Mouse (Mus musculus) neural tube, embryonic 12.5 days (tissue): ENCODE results near the gene Otop2. TPM values are rescaled to one million over a fixed set of nuclear protein-coding genes. Genes with fewer than 3 reads are reported as not detected.

Experiments used
- ATAC-seq: fragments of 200-750 bp; cut with Nextera tagmentation; 2 replicates; pipeline ENCODE4 v1.8.0; 2017; ENCODE audit warnings: low read depth, mild to moderate bottlenecking, moderate TSS enrichment, moderate library complexity; ENCODE audit not compliant: low FRiP score
- H3K27ac ChIP-seq: fragments of 300-500 bp; sonication (generic); 2 replicates; pipeline ENCODE4 v1.5.1; 2016
- H3K27me3 ChIP-seq: fragments of 300-500 bp; sonication (generic); replicated peaks from 2 replicates; pipeline ENCODE4 v1.6.1; 2016; ENCODE audit warnings: mild to moderate bottlenecking
- H3K36me3 ChIP-seq: fragments of 300-500 bp; sonication (generic); 2 replicates; pipeline ENCODE4 v1.6.1; 2016; ENCODE audit warnings: mild to moderate bottlenecking
- H3K4me1 ChIP-seq: fragments of 300-500 bp; sonication (generic); 2 replicates; pipeline ENCODE4 v1.6.1; 2016
- H3K4me2 ChIP-seq: fragments of 300-500 bp; sonication (generic); replicated peaks from 2 replicates; pipeline ENCODE4 v1.6.1; 2016; ENCODE audit warnings: mild to moderate bottlenecking
- H3K4me3 ChIP-seq: fragments of 300-500 bp; sonication (generic); 2 replicates; pipeline ENCODE4 v1.5.1; 2016
- H3K9ac ChIP-seq: fragments of 300-500 bp; sonication (generic); 2 replicates; pipeline ENCODE4 v1.6.1; 2016; ENCODE audit warnings: mild to moderate bottlenecking
- H3K9me3 ChIP-seq: fragments of 300-500 bp; sonication (generic); 2 replicates; pipeline ENCODE4 v1.6.1; 2016; ENCODE audit warnings: mild to moderate bottlenecking
- WGBS: fragments of 180-500 bp; shearing (Covaris S2); methylation state at CpG from one replicate; pipeline ENCODE4 v1.1.7; 2016; 5-methylcytosine and 5-hydroxymethylcytosine counted together
- polyA plus RNA-seq: library from polyadenylated mRNA; unstranded; fragments of >200 nt; fragmentation: Nextera tagmentation; extraction: Ambion mirVana; gene quantifications from 2 replicates; pipeline ENCODE4 v1.2.1, GENCODE M21; 2016

The Otop2 gene
- polyA plus RNA-seq, 1 experiment from 2014 or later = not detected

- no peak overlapping the region for H3K4me3 ChIP-seq
- H3K36me3 ChIP-seq = peaks cover 24% of the 10 kb centered on the region; the same call in 1 of the 2 replicates
- H3K4me1 ChIP-seq = peaks cover 24% of the 10 kb centered on the region
- no peak overlapping the region for H3K27ac ChIP-seq
- WGBS = 90% methylated on average over 27 of the region's 27 CpGs
- H3K9me3 ChIP-seq = no peaks in the 10 kb centered on the region
- peaks cover 51% of the 10 kb centered on the region for H3K27me3 ChIP-seq
- H3K9ac ChIP-seq = no peak overlapping the region
- H3K4me2 ChIP-seq = no peak overlapping the region
- no peak for ATAC-seq
Observed at GRCm38 (mm10) chr11:115269330-115270066, 37.5 kb upstream of the Otop2 start.

DNA sequence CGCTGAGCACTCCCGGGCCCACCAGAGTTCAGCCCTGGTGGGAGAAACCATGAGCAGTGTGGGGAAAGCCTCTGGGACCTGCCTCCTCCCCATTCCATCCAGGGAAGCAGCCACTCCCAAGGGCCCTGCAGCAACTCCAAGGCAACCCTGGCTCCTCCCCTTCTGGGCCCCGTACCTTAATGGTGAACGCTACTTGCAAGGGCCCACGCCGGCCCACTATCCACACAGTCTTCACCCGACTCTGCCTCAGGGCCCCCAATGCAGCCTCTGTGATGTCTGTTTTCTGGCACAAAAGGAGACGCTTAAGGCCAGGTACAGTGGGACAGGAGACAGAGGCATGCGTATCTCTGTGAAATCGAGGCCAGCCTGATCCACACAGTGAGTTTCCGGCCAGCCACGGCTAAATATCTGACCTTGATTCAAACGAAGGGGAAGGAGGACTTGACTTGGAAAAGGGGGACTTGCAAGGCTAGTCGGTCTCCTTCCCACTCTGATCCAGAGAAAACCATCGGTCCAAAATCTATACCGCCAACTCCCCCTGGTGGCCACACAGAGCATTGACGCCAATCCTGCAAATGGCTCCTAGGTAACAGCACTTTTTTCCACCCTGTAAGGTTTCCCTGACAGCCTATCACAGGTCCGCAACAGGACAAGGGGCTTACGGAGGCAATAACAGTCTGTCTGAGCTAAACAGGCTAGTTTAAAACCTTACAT is 36.7 kb upstream of the Otop2 start:
- Histone ChIP-seq H3K9ac (no peak overlapping the region), H3K4me3 (no peak overlapping the region), H3K27me3 (peaks cover 43% of the 10 kb centered on the region), H3K4me1 (peaks cover 26% of the 10 kb centered on the region), H3K27ac (no peak overlapping the region), H3K4me2 (no peak overlapping the region), H3K36me3 (peaks cover 24% of the 10 kb centered on the region; the same call in 1 of the 2 replicates), H3K9me3 (no peaks in the 10 kb centered on the region)
- 28% methylated on average over 18 of the region's 19 CpGs for WGBS
- no peak for ATAC-seq

DNA sequence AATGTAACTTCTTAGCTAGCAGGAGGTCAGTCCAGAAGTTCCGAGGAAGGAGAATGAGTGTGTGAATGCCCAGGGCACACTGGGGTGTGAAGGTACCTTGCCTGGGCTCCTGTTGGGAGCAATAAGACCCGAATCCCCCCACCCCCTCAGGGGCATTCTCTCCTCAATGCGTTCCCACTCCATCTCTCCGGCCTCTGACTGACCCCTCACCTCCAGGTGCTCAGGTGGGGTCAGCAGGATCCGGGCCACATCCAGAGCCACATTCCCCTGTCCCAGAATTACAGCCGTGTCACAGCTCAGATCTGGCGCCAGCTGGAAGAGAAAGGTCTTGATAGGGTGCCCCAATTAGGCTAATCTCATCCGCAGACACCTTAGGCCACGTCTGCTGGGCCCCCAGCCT is 35.9 kb upstream of the Otop2 start:
- H3K27me3 ChIP-seq = peaks cover 36% of the 10 kb centered on the region
- no peak for ATAC-seq
- H3K4me1 ChIP-seq = peaks cover 26% of the 10 kb centered on the region
- no peak overlapping the region for H3K27ac ChIP-seq
- H3K4me2 ChIP-seq = no peak overlapping the region
- H3K9ac ChIP-seq = no peak overlapping the region
- WGBS = 87% methylated on average over 9 of the region's 9 CpGs
- no peaks in the 10 kb centered on the region for H3K9me3 ChIP-seq
- no peak overlapping the region for H3K4me3 ChIP-seq
- peaks cover 24% of the 10 kb centered on the region; the same call in 1 of the 2 replicates for H3K36me3 ChIP-seq

GRCm38 (mm10) chr11:115271481-115271880 is 35.5 kb upstream of the Otop2 start:
- Histone ChIP-seq H3K4me3 (no peak overlapping the region), H3K4me2 (no peak overlapping the region), H3K27ac (no peak overlapping the region), H3K9ac (no peak overlapping the region), H3K36me3 (peaks cover 24% of the 10 kb centered on the region; the same call in 1 of the 2 replicates), H3K9me3 (no peaks in the 10 kb centered on the region), H3K27me3 (peaks cover 31% of the 10 kb centered on the region), H3K4me1 (peaks cover 24% of the 10 kb centered on the region)
- ATAC-seq = no peak
- WGBS = 72% methylated on average over 10 of the region's 10 CpGs

GRCm38 (mm10) chr11:115272894-115273498 is 34.0 kb upstream of the Otop2 start:
- Histone ChIP-seq H3K36me3 (peaks cover 21% of the 10 kb centered on the region; the same call in 1 of the 2 replicates), H3K27ac (no peak overlapping the region), H3K4me1 (peaks cover 20% of the 10 kb centered on the region), H3K9ac (no peak overlapping the region), H3K27me3 (peaks cover 16% of the 10 kb centered on the region), H3K4me2 (no peak overlapping the region), H3K4me3 (no peak overlapping the region), H3K9me3 (no peaks in the 10 kb centered on the region)
- no peak for ATAC-seq
- 78% methylated on average over 10 of the region's 10 CpGs for WGBS

GRCm38 (mm10) chr11:115273735-115274134 is 33.2 kb upstream of the Otop2 start:
- no peak overlapping the region for H3K9ac ChIP-seq
- H3K27ac ChIP-seq = no peak overlapping the region
- no peak for ATAC-seq
- H3K36me3 ChIP-seq = peaks cover 13% of the 10 kb centered on the region; the same call in 1 of the 2 replicates
- peaks cover 9% of the 10 kb centered on the region for H3K27me3 ChIP-seq
- H3K4me3 ChIP-seq = no peak overlapping the region
- WGBS = 74% methylated on average over 7 of the region's 7 CpGs
- H3K9me3 ChIP-seq = no peaks in the 10 kb centered on the region
- H3K4me1 ChIP-seq = peaks cover 22% of the 10 kb centered on the region
- H3K4me2 ChIP-seq = no peak overlapping the region

DNA sequence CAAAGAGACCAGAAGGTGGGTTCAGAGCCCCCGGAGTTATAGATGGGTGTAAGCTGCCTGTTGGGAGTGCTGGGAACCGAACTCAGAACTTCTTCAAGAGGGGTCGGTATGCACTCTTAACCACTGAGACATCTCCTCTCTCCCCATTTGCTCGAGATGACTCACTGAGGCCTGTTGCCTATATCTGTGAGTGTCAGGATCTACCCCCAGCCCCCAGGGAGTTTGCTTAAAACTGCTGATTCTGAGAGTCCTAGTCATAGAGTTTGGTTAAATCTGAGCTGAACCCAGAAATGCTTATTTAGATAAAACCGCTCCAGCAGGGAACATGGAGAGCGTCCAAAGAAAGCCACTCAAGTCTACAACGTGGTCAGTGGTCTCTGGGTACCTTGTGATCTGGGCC is 32.8 kb upstream of the Otop2 start:
- H3K9ac ChIP-seq = no peak overlapping the region

GRCm38 (mm10) chr11:115274771-115275170 is 32.2 kb upstream of the Otop2 start:
- Histone ChIP-seq H3K4me3 (no peak overlapping the region), H3K4me2 (peak overlapping the region; percentile 12; the same call in 1 of the 2 replicates), H3K36me3 (peaks cover 4% of the 10 kb centered on the region; the same call in 1 of the 2 replicates), H3K4me1 (peaks cover 22% of the 10 kb centered on the region), H3K27me3 (no peaks in the 10 kb centered on the region), H3K9ac (no peak overlapping the region), H3K9me3 (no peaks in the 10 kb centered on the region), H3K27ac (no peak overlapping the region)
- WGBS = 81% methylated on average over 6 of the region's 6 CpGs
- ATAC-seq = no peak

More for the DNA sequence above, 32.8 kb upstream of the Otop2 start:
- no peak for ATAC-seq
- Histone ChIP-seq H3K27ac (no peak overlapping the region), H3K36me3 (peaks cover 9% of the 10 kb centered on the region; the same call in 1 of the 2 replicates), H3K4me1 (peaks cover 22% of the 10 kb centered on the region), H3K9me3 (no peaks in the 10 kb centered on the region), H3K4me2 (no peak overlapping the region), H3K4me3 (no peak overlapping the region), H3K27me3 (peaks cover 4% of the 10 kb centered on the region)
- WGBS = 86% methylated on average over 7 of the region's 7 CpGs

DNA sequence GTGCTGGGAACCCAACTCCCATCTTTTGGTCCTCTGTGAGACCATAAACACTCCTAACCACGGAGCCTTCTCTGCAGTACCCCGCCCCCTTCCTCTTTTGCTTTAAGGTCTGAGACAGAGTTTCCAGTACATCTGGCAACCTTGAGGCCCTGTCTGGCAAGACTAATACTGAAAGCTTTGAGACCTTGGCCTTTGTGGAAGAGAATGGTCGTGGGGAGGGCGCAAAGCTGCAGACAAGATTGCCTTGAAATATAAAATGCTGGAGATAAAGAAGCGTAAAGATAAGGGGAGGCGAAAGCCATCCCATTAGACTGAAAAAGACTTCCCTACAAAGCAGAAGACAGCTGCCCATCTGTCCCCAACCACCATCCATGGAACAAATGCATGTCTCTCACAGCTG is 31.5 kb upstream of the Otop2 start:
- Histone ChIP-seq H3K4me3 (no peak overlapping the region), H3K27me3 (no peaks in the 10 kb centered on the region), H3K27ac (no peak overlapping the region), H3K4me1 (peaks cover 22% of the 10 kb centered on the region), H3K36me3 (peaks cover 4% of the 10 kb centered on the region; the same call in 1 of the 2 replicates), H3K4me2 (peak overlapping the region; percentile 85), H3K9ac (no peak overlapping the region), H3K9me3 (no peaks in the 10 kb centered on the region)
- WGBS = 88% methylated on average over 6 of the region's 6 CpGs
- ATAC-seq = no peak

DNA sequence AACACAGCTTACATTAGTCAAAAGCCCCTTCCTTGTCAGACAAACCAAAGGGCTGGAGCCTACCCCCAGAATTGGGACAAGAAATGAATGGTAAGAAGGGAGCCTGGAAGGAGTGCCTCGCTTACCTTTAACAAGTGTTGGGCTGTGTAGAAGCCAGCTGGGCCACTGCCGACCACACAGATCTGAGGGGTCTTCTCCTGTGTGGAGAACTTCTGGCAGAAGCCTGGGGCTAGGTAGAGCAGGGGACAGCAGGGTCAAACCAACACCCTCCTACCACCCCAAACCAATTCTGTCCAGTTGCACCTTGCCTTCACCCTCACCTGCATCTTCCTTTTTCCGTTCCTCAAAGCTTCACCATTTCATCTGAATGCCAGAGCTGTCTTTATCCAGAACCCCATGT is 31.0 kb upstream of the Otop2 start:
- H3K36me3 ChIP-seq = peaks cover 4% of the 10 kb centered on the region; the same call in 1 of the 2 replicates

GRCm38 (mm10) chr11:115276780-115277603 is 30.0 kb upstream of the Otop2 start, which contains the start of gene Fdxr:
Gene Fdxr, minus strand, starts transcription at chr11:115277050.
- ATAC-seq = peak; percentile 96
- no peaks in the 10 kb centered on the region for H3K9me3 ChIP-seq
- peak within 1 kb of the TSS; percentile 85 for H3K4me2 ChIP-seq
- under 1% methylated on average over 42 of the region's 42 CpGs for WGBS
- H3K36me3 ChIP-seq = peaks cover under 1% of the 10 kb centered on the region; the same call in 1 of the 2 replicates
- H3K9ac ChIP-seq = peak within 1 kb of the TSS; percentile 80
- peaks cover 22% of the 10 kb centered on the region for H3K4me1 ChIP-seq
- peak within 1 kb of the TSS; percentile 60; the same call in 1 of the 2 replicates for H3K27ac ChIP-seq
- no peaks in the 10 kb centered on the region for H3K27me3 ChIP-seq
- H3K4me3 ChIP-seq = peak within 1 kb of the TSS; percentile 62

More for the DNA sequence above, 31.0 kb upstream of the Otop2 start:
- Histone ChIP-seq H3K4me2 (peak overlapping the region; percentile 85), H3K4me3 (peak overlapping the region; percentile 62), H3K9me3 (no peaks in the 10 kb centered on the region), H3K9ac (peak overlapping the region; percentile 80), H3K27me3 (no peaks in the 10 kb centered on the region), H3K27ac (0 out of 2 replicates have a peak overlapping the region, but pooled peaks have one; percentile 60), H3K4me1 (peaks cover 22% of the 10 kb centered on the region)
- 58% methylated on average over 3 of the region's 3 CpGs for WGBS
- no peak for ATAC-seq
